Mouse (Mus musculus) MEL (cell line): Measurements from ENCODE around the gene Thsd4.

Source experiments
- EP300 ChIP-seq, 2 experiments: IDR thresholded peaks; 2 replicates each; pipeline ENCODE4 v1.6.1; 2011; ENCODE audit warnings: improper control_type of control experiment in 2 of 2, low read length in 2 of 2, low read depth in 1 of 2, mild to moderate bottlenecking in 1 of 2
- ETS1 ChIP-seq: IDR thresholded peaks from 2 replicates; pipeline ENCODE4 v1.6.1; 2012; ENCODE audit warnings: low read depth, mild to moderate bottlenecking, inconsistent platforms, low read length, improper control_type of control experiment, moderate library complexity
- MYC ChIP-seq: IDR thresholded peaks from 2 replicates; pipeline ENCODE4 v1.6.1; 2011; ENCODE audit warnings: low read depth, mild to moderate bottlenecking, low read length, improper control_type of control experiment, moderate library complexity
- POLR2A ChIP-seq, 2 experiments: IDR thresholded peaks; 2 replicates each; pipeline ENCODE4 v1.6.1; 2011 to 2012; ENCODE audit warnings: low read length in 2 of 2, mild to moderate bottlenecking in 2 of 2, control low read depth in 1 of 2, improper control_type of control experiment in 1 of 2, low read depth in 1 of 2, moderate library complexity in 1 of 2; ENCODE audit not compliant: control insufficient read depth in 1 of 2, insufficient read depth in 1 of 2, poor library complexity in 1 of 2
- TCF12 ChIP-seq: IDR thresholded peaks from 2 replicates; pipeline ENCODE4 v1.6.1; 2014; ENCODE audit warnings: low read depth, mild to moderate bottlenecking, inconsistent platforms, low read length, improper control_type of control experiment, moderate library complexity
- ZKSCAN1 ChIP-seq: IDR thresholded peaks from 2 replicates; pipeline ENCODE4 v1.6.1; 2012; ENCODE audit warnings: low read depth, mild to moderate bottlenecking, inconsistent platforms, low read length, improper control_type of control experiment, moderate library complexity

- TF ChIP-seq TCF12 (no peak), EP300 (IDR thresholded peaks at IDR 0.05; ENCODE audit: low read depth in 1 of 2, low read length in 2 of 2) (no peak), POLR2A (IDR thresholded peaks at IDR 0.05; ENCODE audit: control insufficient read depth in 1 of 2, insufficient read depth in 1 of 2, low read depth in 1 of 2, low read length in 2 of 2, poor library complexity in 1 of 2) (no peak), ETS1 (no peak), MYC (no peak), ZKSCAN1 (no peak)
Observed at GRCm38 (mm10) chr9:60351153-60351552, 170.7 kb downstream of the Thsd4 start.
